Mouse (Mus musculus): Measurements from ENCODE around the gene Trhde. TPM values are rescaled to one million over a fixed set of nuclear protein-coding genes. Genes with fewer than 3 reads are reported as not detected.

Gene Trhde
- polyA plus RNA-seq, 1 experiment from 2014 or later: 0.26 TPM

- Histone ChIP-seq H3K9me3 (replicated peaks) (no peaks in the 10 kb centered on the region), H3K27ac (replicated peaks) (no peak overlapping the region), H3K36me3 (no peaks in the 10 kb centered on the region), H3K4me3 (no peak overlapping the region), H3K27me3 (ENCODE audit: low read depth, poor library complexity, severe bottlenecking) (no peaks in the 10 kb centered on the region), H3K4me1 (no peaks in the 10 kb centered on the region)
- peak; percentile 12 for DNase-seq (ENCODE audit: low spot score)
- WGBS: 54% methylated on average over 6 of the region's 6 CpGs
Observed at GRCm38 (mm10) chr10:114363442-114363841, 438.7 kb downstream of the Trhde start.

GRCm38 (mm10) chr10:114362631-114363030, 439.5 kb downstream of the Trhde start:
- WGBS: 69% methylated on average over 2 of the region's 2 CpGs
- Histone ChIP-seq H3K27ac (replicated peaks) (no peak overlapping the region), H3K36me3 (no peaks in the 10 kb centered on the region), H3K9me3 (replicated peaks) (no peaks in the 10 kb centered on the region), H3K27me3 (ENCODE audit: low read depth, poor library complexity, severe bottlenecking) (no peaks in the 10 kb centered on the region), H3K4me3 (no peak overlapping the region), H3K4me1 (no peaks in the 10 kb centered on the region)
- DNase-seq (ENCODE audit: low spot score): peak; percentile 11
